Comparison of ENCODE assay signal across 17 mouse cellular contexts in the genomic region with DNA sequence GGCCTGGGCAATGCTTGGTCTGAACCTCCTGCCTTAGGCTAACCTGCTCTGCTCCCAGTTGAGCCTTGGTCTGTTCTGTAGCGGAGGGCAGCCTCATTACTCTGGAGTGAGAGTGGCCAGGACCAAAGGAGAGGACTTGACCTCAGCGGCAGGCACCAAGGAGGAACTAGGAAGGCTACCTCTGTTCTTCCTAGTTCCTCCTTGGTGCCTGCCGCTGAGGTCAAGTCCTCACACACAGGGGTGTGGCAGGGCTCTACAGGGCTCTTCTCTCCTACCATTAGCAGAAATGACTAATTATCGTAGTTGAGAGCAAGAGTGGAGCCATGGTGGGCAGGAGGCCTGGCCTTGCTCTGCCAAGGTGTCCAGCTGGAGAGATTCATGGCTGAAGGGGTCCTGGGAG. TPM values are rescaled to one million over a fixed set of nuclear protein-coding genes. Genes with fewer than 3 reads are reported as not detected.
DNase-seq lines count a peak whose midpoint lies in the region; ATAC-seq lines count a peak whose summit lies in the region.
"Had no signal": no experiment of that assay in that cellular context is flagged by ENCODE, and none has a peak within 500 bp of the region (broad histone marks: within the 10 kb centered on the region; RNA-seq: fewer than 3 reads in every experiment).

No protein-coding gene starts in this region.

- no peak for DNase-seq in heart, postnatal 4 days
- no peak for DNase-seq in adrenal gland, postnatal 14 days
- DNase-seq: adrenal gland, adult 2 months; adrenal gland, postnatal 10 days; adrenal gland, postnatal 36 days; cerebellum, adult 11-12 months; cerebellum, adult 2 months; cerebellum, adult 9-10 months; cerebellum, postnatal 10 days; cerebellum, postnatal 36 days; embryo, embryonic 11 days had no signal

- peak; percentile 51 for ATAC-seq in granulocyte monocyte progenitor cell, adult 5-6 weeks (replicated peaks; ENCODE audit: poor library complexity, severe bottlenecking)
- peak; percentile 71 for ATAC-seq in megakaryocyte, adult 5-6 weeks (ENCODE audit: poor library complexity, severe bottlenecking)
- ATAC-seq in monocyte, adult 5-6 weeks (replicated peaks; ENCODE audit: insufficient number of reproducible peaks, low FRiP score, low TSS enrichment, poor library complexity, severe bottlenecking): peak; percentile 62; the same call in 1 of the 2 replicates
- ATAC-seq: forebrain, embryonic 14.5 days; forebrain, embryonic 16.5 days had no signal

RNA-seq across cellular contexts. Expression of a gene that starts 9.2 kb away (rescaled TPM):
- not detected in 2 replicates for total RNA-seq in granulocyte monocyte progenitor cell, adult 5-6 weeks (2014; fragmentation: Nextera tagmentation)
- total RNA-seq in granulocyte monocyte progenitor cell, adult 5-6 weeks (2017): under 0.01 and 0.13 TPM in 2 replicates
- total RNA-seq in megakaryocyte, adult 5-6 weeks (2015): 0.11 and 0.58 TPM in 2 replicates
- total RNA-seq in megakaryocyte, adult 5-6 weeks (2017): 0.57 and 0.92 TPM in 2 replicates
- total RNA-seq in monocyte, adult 5-6 weeks (2017): not detected in 3 replicates
- total RNA-seq in heart, postnatal 4 days (2021): under 1 TPM in 1 of 2 experiments, not detected in 1; 0.07 TPM
- 0.15 TPM in 1 of 2 replicates, not detected in the other for total RNA-seq in adrenal gland, postnatal 14 days (2021)
- total RNA-seq: adrenal gland, postnatal 10 days; common myeloid progenitor, adult 5-6 weeks had no signal

RNA-seq across cellular contexts. Expression of a gene that starts 47.7 kb away (rescaled TPM):
- 1.8 and 2.6 TPM in 2 replicates for total RNA-seq in granulocyte monocyte progenitor cell, adult 5-6 weeks (2014; fragmentation: Nextera tagmentation)
- 1.2 and 1.5 TPM in 2 replicates for total RNA-seq in granulocyte monocyte progenitor cell, adult 5-6 weeks (2017)
- 0.18 TPM in 1 of 2 replicates, not detected in the other for total RNA-seq in megakaryocyte, adult 5-6 weeks (2015)
- 0.08 and 0.40 TPM in 2 replicates for total RNA-seq in megakaryocyte, adult 5-6 weeks (2017)
- total RNA-seq in monocyte, adult 5-6 weeks (2017): 0.38 to 0.78 TPM in 2 of 3 replicates, not detected in the other
- under 1 TPM in 1 of 2 experiments, not detected in 1; 0.12 TPM for total RNA-seq in heart, postnatal 4 days (2021)
- not detected in 2 replicates for total RNA-seq in adrenal gland, postnatal 14 days (2021)
- total RNA-seq: adrenal gland, adult 2 months; adrenal gland, postnatal 36 days had no signal
